Mouse (Mus musculus): Measurements from ENCODE around the gene Sdk2. TPM values are rescaled to one million over a fixed set of nuclear protein-coding genes. Genes with fewer than 3 reads are reported as not detected.

Sdk2 gene
- polyA plus RNA-seq, 1 experiment, result 6.7 TPM

DNA sequence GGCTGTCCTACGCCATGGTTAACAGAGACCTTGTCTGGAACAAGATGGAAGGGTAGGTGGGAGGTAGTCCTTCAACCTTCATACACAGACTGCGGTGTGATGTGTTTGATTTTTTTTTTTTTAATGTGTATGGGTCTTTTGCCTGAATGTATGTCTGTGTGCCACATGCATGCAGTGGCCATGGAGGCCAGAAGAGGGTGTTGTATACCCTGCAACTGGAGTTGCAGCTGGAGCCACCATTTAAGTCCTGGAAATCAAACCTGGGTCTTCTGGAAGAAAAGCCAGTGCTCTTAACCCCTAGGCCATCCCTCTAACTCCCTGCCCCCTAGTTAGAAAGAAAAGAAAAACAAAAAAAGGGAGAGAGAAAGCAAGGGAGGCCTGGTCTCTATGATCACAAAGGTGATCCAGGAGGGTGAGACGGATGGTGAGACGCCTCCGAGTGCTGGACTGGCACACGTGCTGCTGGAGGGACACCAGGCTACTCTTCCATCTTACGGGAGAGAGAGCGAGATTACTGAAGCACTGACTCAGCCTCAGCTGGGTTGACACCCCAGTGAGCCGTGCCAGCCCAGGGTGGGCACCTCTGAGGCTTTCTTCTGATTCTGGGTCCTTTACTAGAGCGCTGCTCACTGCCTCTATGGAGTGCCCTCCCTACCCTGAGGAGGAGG lies 334.8 kb downstream of the Sdk2 start:
- TF ChIP-seq CTCF (IDR thresholded peaks at IDR 0.05; ENCODE audit: borderline replicate concordance, extremely low read depth, insufficient read depth, insufficient read length) (no peak), POLR2A (IDR thresholded peaks at IDR 0.05; ENCODE audit: borderline replicate concordance, extremely low read depth, insufficient read depth, insufficient read length, poor library complexity, severe bottlenecking) (no peak)
- DNase-seq (ENCODE audit: low read depth), result no peak

DNA sequence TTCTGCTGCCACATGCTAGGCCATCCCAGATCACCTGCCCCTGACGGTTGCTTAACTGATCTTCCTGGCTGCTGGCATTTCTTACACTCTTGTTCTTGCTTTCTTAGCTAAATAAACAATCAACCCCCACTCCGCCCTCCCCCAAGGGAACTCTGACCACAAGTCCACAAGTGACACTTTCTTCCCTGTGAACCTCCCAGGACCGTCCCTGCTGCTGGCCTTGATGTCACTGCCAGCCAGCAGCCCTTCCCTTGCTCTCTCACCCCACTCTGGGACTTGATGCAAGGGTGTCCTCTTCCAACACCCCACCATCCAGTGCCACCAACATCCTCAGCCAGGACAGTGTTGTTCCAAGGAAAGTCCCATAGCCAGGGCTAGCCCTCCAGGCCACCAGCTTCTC lies 336.0 kb downstream of the Sdk2 start:
- DNase-seq (ENCODE audit: low read depth), result no peak
- TF ChIP-seq POLR2A (IDR thresholded peaks at IDR 0.05; ENCODE audit: borderline replicate concordance, extremely low read depth, insufficient read depth, insufficient read length, poor library complexity, severe bottlenecking) (no peak), CTCF (IDR thresholded peaks at IDR 0.05; ENCODE audit: borderline replicate concordance, extremely low read depth, insufficient read depth, insufficient read length) (no peak)

DNA sequence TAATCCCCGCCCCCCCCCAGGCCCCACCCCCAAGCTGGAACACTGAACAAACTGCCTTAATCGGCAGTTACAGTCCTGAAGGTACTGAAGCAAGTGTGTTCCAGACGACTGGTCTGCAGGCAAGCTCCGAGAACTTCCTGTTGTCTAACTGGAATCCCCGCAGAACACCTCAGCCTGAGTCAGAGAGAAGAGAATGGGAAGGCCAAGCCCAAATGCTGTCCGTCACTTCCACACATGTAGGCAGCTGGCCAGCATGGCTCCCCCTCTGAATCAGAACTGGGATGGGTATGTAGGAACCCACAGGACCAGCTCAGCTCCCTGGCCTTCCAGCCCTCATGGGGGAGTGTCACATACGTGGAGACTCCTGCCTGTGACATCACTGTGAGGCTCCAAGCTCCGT lies 336.9 kb downstream of the Sdk2 start:
- no peak for TF ChIP-seq CTCF (IDR thresholded peaks at IDR 0.05; ENCODE audit: borderline replicate concordance, extremely low read depth, insufficient read depth, insufficient read length)
- TF ChIP-seq POLR2A (IDR thresholded peaks at IDR 0.05; ENCODE audit: borderline replicate concordance, extremely low read depth, insufficient read depth, insufficient read length, poor library complexity, severe bottlenecking), result no peak
- no peak for DNase-seq (ENCODE audit: low read depth)

DNA sequence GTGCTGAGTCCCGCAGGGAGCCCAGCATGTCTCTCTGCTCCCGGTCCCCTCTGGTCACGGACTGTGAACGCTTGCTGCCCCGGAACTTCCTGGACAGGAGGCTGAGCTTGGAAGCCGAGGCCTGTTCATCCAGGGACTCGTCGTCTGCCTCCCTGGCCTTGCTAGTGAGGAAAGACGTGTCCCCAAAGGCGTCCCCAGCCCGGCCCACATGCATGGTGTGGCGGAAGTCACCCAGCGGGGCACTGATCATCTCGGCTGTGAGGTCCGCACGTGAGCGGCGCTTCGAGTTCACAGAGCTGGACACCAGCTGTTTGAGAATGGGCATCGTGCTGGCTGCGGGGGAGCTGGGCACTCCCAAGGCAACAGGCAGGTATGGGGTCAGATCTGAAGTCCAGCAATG lies 337.6 kb downstream of the Sdk2 start:
- DNase-seq (ENCODE audit: low read depth), result no peak
- no peak for TF ChIP-seq POLR2A (IDR thresholded peaks at IDR 0.05; ENCODE audit: borderline replicate concordance, extremely low read depth, insufficient read depth, insufficient read length, poor library complexity, severe bottlenecking)
- no peak for TF ChIP-seq CTCF (IDR thresholded peaks at IDR 0.05; ENCODE audit: borderline replicate concordance, extremely low read depth, insufficient read depth, insufficient read length)

DNA sequence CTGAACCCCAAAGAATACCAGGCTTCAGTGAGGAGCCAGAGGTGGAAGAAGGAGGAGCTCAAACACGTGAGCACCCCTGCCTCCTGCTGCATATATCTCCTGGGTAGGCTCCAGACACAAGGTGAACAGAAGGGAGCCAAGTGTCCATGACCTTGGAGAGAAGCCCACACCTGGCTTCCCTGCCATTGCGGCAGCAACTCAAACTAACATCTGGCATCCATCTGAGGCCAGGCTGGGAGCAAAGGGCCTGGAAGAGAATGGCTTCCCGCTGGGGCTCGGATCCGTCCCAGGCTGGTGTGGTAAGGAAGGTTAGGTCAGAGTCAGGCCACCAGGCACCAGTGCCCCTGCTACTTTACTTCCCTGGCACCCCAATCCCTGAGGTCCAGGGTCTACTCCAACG lies 338.9 kb downstream of the Sdk2 start:
- TF ChIP-seq CTCF (IDR thresholded peaks at IDR 0.05; ENCODE audit: borderline replicate concordance, extremely low read depth, insufficient read depth, insufficient read length), result no peak
- TF ChIP-seq POLR2A (IDR thresholded peaks at IDR 0.05; ENCODE audit: borderline replicate concordance, extremely low read depth, insufficient read depth, insufficient read length, poor library complexity, severe bottlenecking), result no peak
- DNase-seq (ENCODE audit: low read depth), result no peak

DNA sequence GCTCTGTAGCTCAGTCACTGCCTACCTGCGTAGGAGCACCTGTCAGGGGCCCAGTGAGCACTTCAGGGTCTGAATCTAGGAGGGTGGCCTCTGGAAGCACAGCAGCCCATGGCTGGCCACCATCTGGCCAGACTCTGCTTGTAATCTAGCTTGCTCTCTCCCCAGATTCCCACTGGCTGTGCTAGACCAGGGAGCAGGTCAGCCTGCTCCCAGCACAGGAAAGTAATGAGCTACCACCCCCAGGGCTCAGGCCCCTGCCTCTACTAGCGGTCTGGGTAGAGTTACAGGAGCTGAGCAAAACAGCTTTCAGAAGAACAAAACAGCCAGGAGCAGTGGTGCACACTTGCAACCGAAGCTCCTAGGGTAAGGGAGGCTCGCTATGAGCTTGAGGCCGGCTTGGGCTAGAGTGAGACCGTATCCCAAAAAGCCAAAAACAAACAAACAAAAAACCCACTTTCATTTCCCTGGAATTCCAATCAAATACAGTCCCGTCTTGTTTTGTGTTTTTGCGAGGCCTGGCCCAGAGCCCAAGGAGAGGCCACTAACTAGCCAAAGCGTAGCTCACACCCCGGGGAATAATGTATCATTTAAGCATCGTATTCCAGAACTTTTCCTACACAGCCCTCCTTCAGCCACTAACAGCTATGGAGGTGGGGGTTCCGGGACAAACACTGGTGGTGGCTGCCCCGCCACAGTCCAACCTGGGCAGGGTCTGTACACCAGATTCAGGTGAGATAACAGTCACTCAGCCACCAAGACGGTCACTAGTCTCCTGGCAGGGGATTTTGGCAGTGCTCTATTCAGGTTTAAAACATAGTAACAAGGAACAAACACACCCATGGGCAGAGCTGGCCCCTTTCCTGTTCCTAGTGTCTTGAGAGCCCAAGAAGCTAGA lies 339.6 kb downstream of the Sdk2 start:
- peak; percentile 47 for DNase-seq (ENCODE audit: low read depth)
- TF ChIP-seq POLR2A (IDR thresholded peaks at IDR 0.05; ENCODE audit: borderline replicate concordance, extremely low read depth, insufficient read depth, insufficient read length, poor library complexity, severe bottlenecking), result no peak
- TF ChIP-seq CTCF (IDR thresholded peaks at IDR 0.05; ENCODE audit: borderline replicate concordance, extremely low read depth, insufficient read depth, insufficient read length), result no peak
